Mouse (Mus musculus): ENCODE data around the gene Csnk1g1. TPM values are rescaled to one million over a fixed set of nuclear protein-coding genes. Genes with fewer than 3 reads are reported as not detected.

The Csnk1g1 gene
- total RNA-seq, 2 experiments from 2014 or later = 43.4 to 45.0 TPM

Other genes with a start within 250 kb of the Csnk1g1 start
- gene Oaz2, start 240.9 kb upstream of the Csnk1g1 start, total RNA-seq (2021) = 100 to 1,000 TPM; 231 to 250 TPM
- 10 to 100 TPM; 42.3 to 48.5 TPM for gene Zfp609, start 81.4 kb upstream of the Csnk1g1 start, total RNA-seq (2021)
- under 1 TPM; 0.53 to 0.55 TPM for gene Pclaf, start 18.7 kb upstream of the Csnk1g1 start, total RNA-seq (2021)
- gene Trip4, start 130 bp upstream of the Csnk1g1 start, total RNA-seq (2021) = 10 to 100 TPM; 35.4 to 37.2 TPM
- gene Ppib, start 151.3 kb downstream of the Csnk1g1 start, total RNA-seq (2021) = 100 to 1,000 TPM; 182 to 184 TPM
- gene Snx22, start 160.8 kb downstream of the Csnk1g1 start, total RNA-seq (2021) = 1 to 10 TPM; 3.2 to 3.3 TPM
- 10 to 100 TPM; 68.4 to 72.9 TPM for gene Snx1, start 217.7 kb downstream of the Csnk1g1 start, total RNA-seq (2021)
- 10 to 100 TPM; 31.2 to 32.1 TPM for gene Ciao2a, start 217.7 kb downstream of the Csnk1g1 start, total RNA-seq (2021)
- gene Dapk2, start 249.3 kb downstream of the Csnk1g1 start, total RNA-seq (2021) = 1 to 10 TPM; 2.8 to 3.1 TPM